Mouse (Mus musculus): ENCODE results near the gene Gm17334.
A peak's percentile ranks its signal among the peaks of the same experiment; 100 is the strongest.

Gm17334 gene

GRCm38 (mm10) chr11:53773087-53773486 is at the start of gene Gm17334:
Gm17334 (minus strand) TSS chr11:53773187.
- no peak for DNase-seq (ENCODE audit: low read depth, low spot score)

- no peak for DNase-seq (ENCODE audit: low read depth, low spot score)
Observed at GRCm38 (mm10) chr11:53821945-53822338, 49.0 kb upstream of the Gm17334 start.

GRCm38 (mm10) chr11:53821230-53821944 is 48.4 kb upstream of the Gm17334 start:
- DNase-seq (ENCODE audit: low read depth, low spot score): no peak

GRCm38 (mm10) chr11:53820516-53821170 is 47.7 kb upstream of the Gm17334 start:
- no peak for DNase-seq (ENCODE audit: low read depth, low spot score)

GRCm38 (mm10) chr11:53819511-53819910 is 46.5 kb upstream of the Gm17334 start:
- DNase-seq (ENCODE audit: low read depth, low spot score): no peak

- DNase-seq (ENCODE audit: low read depth, low spot score): no peak
Observed at GRCm38 (mm10) chr11:53818794-53819193, 45.8 kb upstream of the Gm17334 start.

- no peak for DNase-seq (ENCODE audit: low read depth, low spot score)
Observed at GRCm38 (mm10) chr11:53816841-53817375, 43.9 kb upstream of the Gm17334 start.

- no peak for DNase-seq (ENCODE audit: low read depth, low spot score)
Observed at GRCm38 (mm10) chr11:53814810-53815209, 41.8 kb upstream of the Gm17334 start.

- no peak for DNase-seq (ENCODE audit: low read depth, low spot score)
Observed at GRCm38 (mm10) chr11:53813001-53813868, 40.2 kb upstream of the Gm17334 start.

- no peak for DNase-seq (ENCODE audit: low read depth, low spot score)
Observed at GRCm38 (mm10) chr11:53811312-53811711, 38.3 kb upstream of the Gm17334 start.

- DNase-seq (ENCODE audit: low read depth, low spot score): no peak
Observed at GRCm38 (mm10) chr11:53810749-53811148, 37.8 kb upstream of the Gm17334 start.

- peak; percentile 66 for DNase-seq (ENCODE audit: low read depth, low spot score)
Observed at GRCm38 (mm10) chr11:53810156-53810555, 37.2 kb upstream of the Gm17334 start.

- no peak for DNase-seq (ENCODE audit: low read depth, low spot score)
Observed at GRCm38 (mm10) chr11:53809354-53809753, 36.4 kb upstream of the Gm17334 start.

- DNase-seq (ENCODE audit: low read depth, low spot score): no peak
Observed at GRCm38 (mm10) chr11:53805786-53806185, 32.8 kb upstream of the Gm17334 start.

GRCm38 (mm10) chr11:53804569-53805344 is 31.8 kb upstream of the Gm17334 start:
- DNase-seq (ENCODE audit: low read depth, low spot score): peak; percentile 69

GRCm38 (mm10) chr11:53803494-53803893 is 30.5 kb upstream of the Gm17334 start:
- DNase-seq (ENCODE audit: low read depth, low spot score): no peak

GRCm38 (mm10) chr11:53803093-53803492 is 30.1 kb upstream of the Gm17334 start:
- peak; percentile 81 for DNase-seq (ENCODE audit: low read depth, low spot score)

GRCm38 (mm10) chr11:53800975-53801374 is 28.0 kb upstream of the Gm17334 start:
- peak; percentile 48 for DNase-seq (ENCODE audit: low read depth, low spot score)

GRCm38 (mm10) chr11:53800036-53800435 is 27.0 kb upstream of the Gm17334 start:
- DNase-seq (ENCODE audit: low read depth, low spot score): peak; percentile 94

- DNase-seq (ENCODE audit: low read depth, low spot score): no peak
Observed at GRCm38 (mm10) chr11:53798041-53798711, 25.2 kb upstream of the Gm17334 start.
